Mouse (Mus musculus) intestine, embryonic 15.5 days (tissue): ENCODE results near the gene Nudt13. TPM values are rescaled to one million over a fixed set of nuclear protein-coding genes. Genes with fewer than 3 reads are reported as not detected.

ENCODE experiments used
- ATAC-seq: fragments of 200-750 bp; cut with Nextera tagmentation; 2 replicates; pipeline ENCODE4 v1.8.0; 2017; ENCODE audit warnings: moderate TSS enrichment, moderate library complexity
- H3K27ac ChIP-seq: fragments of 300-500 bp; sonication (generic); 2 replicates; pipeline ENCODE4 v1.5.1; 2015; ENCODE audit warnings: mild to moderate bottlenecking, inconsistent platforms
- H3K27me3 ChIP-seq: fragments of 300-500 bp; sonication (generic); replicated peaks from 2 replicates; pipeline ENCODE4 v1.6.1; 2015; ENCODE audit warnings: inconsistent platforms
- H3K36me3 ChIP-seq: fragments of 300-500 bp; sonication (generic); 2 replicates; pipeline ENCODE4 v1.6.1; 2015; ENCODE audit warnings: inconsistent platforms
- H3K4me1 ChIP-seq: fragments of 300-500 bp; sonication (generic); replicated peaks from 2 replicates; pipeline ENCODE4 v1.6.1; 2015; ENCODE audit warnings: inconsistent platforms
- H3K4me2 ChIP-seq: fragments of 300-500 bp; sonication (generic); replicated peaks from 2 replicates; pipeline ENCODE4 v1.6.1; 2015; ENCODE audit warnings: mild to moderate bottlenecking, inconsistent platforms
- H3K4me3 ChIP-seq: fragments of 300-500 bp; sonication (generic); replicated peaks from 2 replicates; pipeline ENCODE4 v1.5.1; 2015; ENCODE audit warnings: inconsistent platforms
- H3K9ac ChIP-seq: fragments of 300-500 bp; sonication (generic); 2 replicates; pipeline ENCODE4 v1.6.1; 2015; ENCODE audit warnings: inconsistent platforms
- H3K9me3 ChIP-seq: fragments of 300-500 bp; sonication (generic); 2 replicates; pipeline ENCODE4 v1.6.1; 2016; ENCODE audit warnings: inconsistent platforms
- WGBS: fragments of 180-500 bp; shearing (Covaris S2); methylation state at CpG from one replicate; pipeline ENCODE4 v1.1.7; 2015; 5-methylcytosine and 5-hydroxymethylcytosine counted together
- polyA plus RNA-seq: library from polyadenylated mRNA; unstranded; fragments of >200 nt; fragmentation: Nextera tagmentation; extraction: Ambion mirVana; gene quantifications from 2 replicates; pipeline ENCODE4 v1.2.1, GENCODE M21; 2015

Gene Nudt13
- polyA plus RNA-seq, 1 experiment from 2014 or later = 17.8 TPM

GRCm38 (mm10) chr14:20347441-20347990 is 53.0 kb downstream of the Nudt13 start:
- peak overlapping the region; percentile 69 for H3K27ac ChIP-seq
- WGBS = 5% methylated on average over 15 of the region's 15 CpGs
- H3K36me3 ChIP-seq = peaks cover 6% of the 10 kb centered on the region; the same call in 1 of the 2 replicates

GRCm38 (mm10) chr14:20347991-20348541 is 53.6 kb downstream of the Nudt13 start, which contains the start of the genes Ecd and Fam149b:
Ecd (minus strand) TSS chr14:20348121.
Fam149b (plus strand) TSS chr14:20348162.
- no peaks in the 10 kb centered on the region for H3K9me3 ChIP-seq
- peak within 1 kb of the TSS; percentile 82 for H3K4me3 ChIP-seq
- H3K4me2 ChIP-seq = peak within 1 kb of the TSS; percentile 69
- 0 out of 2 replicates have a peak, but pooled peaks cover 12% of the 10 kb centered on the region for H3K4me1 ChIP-seq
- ATAC-seq = peak; percentile 98
- under 1% methylated on average over 42 of the region's 42 CpGs for WGBS
- H3K27ac ChIP-seq = peak within 1 kb of the TSS; percentile 94
- peak within 1 kb of the TSS; percentile 97 for H3K9ac ChIP-seq
- no peaks in the 10 kb centered on the region for H3K27me3 ChIP-seq
- H3K36me3 ChIP-seq = peaks cover 3% of the 10 kb centered on the region; the same call in 1 of the 2 replicates

More at GRCm38 (mm10) chr14:20347441-20347990, 53.0 kb downstream of the Nudt13 start:
- peak overlapping the region; percentile 69 for H3K4me2 ChIP-seq
- no peaks in the 10 kb centered on the region for H3K27me3 ChIP-seq
- 0 out of 2 replicates have a peak, but pooled peaks cover 12% of the 10 kb centered on the region for H3K4me1 ChIP-seq
- H3K9me3 ChIP-seq = no peaks in the 10 kb centered on the region
- H3K4me3 ChIP-seq = peak overlapping the region; percentile 82
- ATAC-seq = peak; percentile 75
- H3K9ac ChIP-seq = peak overlapping the region; percentile 69

- peaks cover 28% of the 10 kb centered on the region for H3K36me3 ChIP-seq
- H3K27me3 ChIP-seq = no peaks in the 10 kb centered on the region
- no peaks in the 10 kb centered on the region for H3K4me1 ChIP-seq
- H3K9ac ChIP-seq = no peak overlapping the region
- 89% methylated on average over 4 of the region's 4 CpGs for WGBS
- H3K9me3 ChIP-seq = no peaks in the 10 kb centered on the region
- no peak for ATAC-seq
- H3K27ac ChIP-seq = no peak overlapping the region
- no peak overlapping the region for H3K4me3 ChIP-seq
- H3K4me2 ChIP-seq = no peak overlapping the region
These were observed 68.7 kb downstream of the Nudt13 start for GRCm38 (mm10) chr14:20363230-20363629.

Other genes starting within 250 kb of the Nudt13 start
- gene Saysd1, start 156.2 kb upstream of the Nudt13 start, polyA plus RNA-seq = 15.8 and 16.8 TPM in 2 replicates
- gene Kcnk5, start 112.9 kb upstream of the Nudt13 start, polyA plus RNA-seq = 9.5 TPM in 2 replicates
- gene Kcnk16, start 25.5 kb upstream of the Nudt13 start, polyA plus RNA-seq = 6.0 and 11.0 TPM in 2 replicates
- gene Ecd, start 53.4 kb downstream of the Nudt13 start, polyA plus RNA-seq = 44.1 and 45.9 TPM in 2 replicates
- gene Fam149b, start 53.5 kb downstream of the Nudt13 start, polyA plus RNA-seq = 29.0 and 31.1 TPM in 2 replicates
- gene Dnajc9, start 94.2 kb downstream of the Nudt13 start, polyA plus RNA-seq = 128 and 134 TPM in 2 replicates
- 97.9 and 100 TPM in 2 replicates for gene Mrps16, start 98.9 kb downstream of the Nudt13 start, polyA plus RNA-seq
- 0.18 and 0.28 TPM in 2 replicates for gene Cfap70, start 157.5 kb downstream of the Nudt13 start, polyA plus RNA-seq
- 45.5 and 47.0 TPM in 2 replicates for gene Anxa7, start 185.4 kb downstream of the Nudt13 start, polyA plus RNA-seq
- gene Mss51, start 202.2 kb downstream of the Nudt13 start, polyA plus RNA-seq = 0.54 and 0.98 TPM in 2 replicates